Mouse (Mus musculus) small intestine, adult 2 months (tissue): ENCODE results near the gene Txnip.

ENCODE experiments used
- CTCF ChIP-seq: fragments of 200-500 bp; IDR thresholded peaks from 2 replicates; pipeline ENCODE4 v1.5.1; 2012; ENCODE audit warnings: low read depth, mild to moderate bottlenecking, control low read depth, inconsistent platforms, low read length, moderate library complexity, mixed read lengths; ENCODE audit not compliant: insufficient replicate concordance, insufficient read length; ENCODE audit errors: extremely low read depth
- POLR2A ChIP-seq: fragments of 200-500 bp; IDR thresholded peaks from 2 replicates; pipeline ENCODE4 v1.6.1; 2012; ENCODE audit warnings: low read depth, mild to moderate bottlenecking, control low read depth, inconsistent platforms, low read length, moderate library complexity

- TF ChIP-seq POLR2A (no peak), CTCF (no peak)
Measured at GRCm38 (mm10) chr3:96595661-96596060, 37.9 kb downstream of the Txnip start.
